Mouse (Mus musculus): Measurements from ENCODE around the gene Cd8b1.

- TF ChIP-seq CTCF (IDR thresholded peaks at IDR 0.05; ENCODE audit: borderline replicate concordance, insufficient read depth, low read length) (no peak), POLR2A (IDR thresholded peaks at IDR 0.05; ENCODE audit: low read depth, low read length) (no peak)
These were observed 2.2 kb downstream of the Cd8b1 start for GRCm38 (mm10) chr6:71324816-71325215.

Measured in embryonic fibroblast, embryonic 13.5 days (primary cell).